Mouse (Mus musculus) forebrain, embryonic 14.5 days (tissue): Measurements from ENCODE around the gene Pbx2. TPM values are rescaled to one million over a fixed set of nuclear protein-coding genes. Genes with fewer than 3 reads are reported as not detected.

Experiments
- ATAC-seq: fragments of 200-750 bp; cut with Nextera tagmentation; 2 replicates; pipeline ENCODE4 v1.8.0; 2017; ENCODE audit warnings: mild to moderate bottlenecking, moderate library complexity
- DNase-seq: peaks from one replicate; pipeline ENCODE4 v3.0.0-alpha.2; 2015; ENCODE audit warnings: low spot score
- H3K27ac ChIP-seq: fragments of 300-500 bp; sonication (generic); 2 replicates; pipeline ENCODE4 v1.5.1; 2014; ENCODE audit warnings: low read depth, mild to moderate bottlenecking, control low read depth, low read length, moderate library complexity
- H3K27me3 ChIP-seq: fragments of 300-500 bp; sonication (generic); replicated peaks from 2 replicates; pipeline ENCODE4 v1.6.1; 2014; ENCODE audit warnings: low read length, control low read depth, mixed read lengths; ENCODE audit not compliant: control insufficient read depth, insufficient read depth
- H3K36me3 ChIP-seq: fragments of 300-500 bp; sonication (generic); 2 replicates; pipeline ENCODE4 v1.6.1; 2014; ENCODE audit warnings: low read length, control low read depth; ENCODE audit not compliant: control insufficient read depth, insufficient read depth
- H3K4me1 ChIP-seq: fragments of 300-500 bp; sonication (generic); 2 replicates; pipeline ENCODE4 v1.6.1; 2014; ENCODE audit warnings: antibody characterized with exemption, low read length, control low read depth; ENCODE audit not compliant: control insufficient read depth, insufficient read depth
- H3K4me2 ChIP-seq: fragments of 300-500 bp; sonication (generic); 2 replicates; pipeline ENCODE4 v1.6.1; 2014; ENCODE audit warnings: mild to moderate bottlenecking, control low read depth, low read length
- H3K4me3 ChIP-seq: fragments of 300-500 bp; sonication (generic); 2 replicates; pipeline ENCODE4 v1.5.1; 2014; ENCODE audit warnings: low read depth, low read length, control low read depth
- H3K9ac ChIP-seq: fragments of 300-500 bp; sonication (generic); 2 replicates; pipeline ENCODE4 v1.6.1; 2014; ENCODE audit warnings: mild to moderate bottlenecking, low read length, control low read depth, moderate library complexity
- H3K9me3 ChIP-seq: fragments of 300-500 bp; sonication (generic); replicated peaks from 2 replicates; pipeline ENCODE4 v1.6.1; 2016; ENCODE audit warnings: low read length, control low read depth, mixed read lengths; ENCODE audit not compliant: control insufficient read depth
- WGBS: fragments of 180-500 bp; shearing (Covaris S2); extraction: QIAGEN DNeasy Blood & Tissue Kit; methylation state at CpG from one replicate; pipeline ENCODE4 v1.1.7; 2014; 5-methylcytosine and 5-hydroxymethylcytosine counted together
- polyA plus RNA-seq: library from polyadenylated mRNA; unstranded; fragments of >200 nt; fragmentation: Nextera tagmentation; extraction: Ambion mirVana; gene quantifications from 2 replicates; pipeline ENCODE4 v1.2.1, GENCODE M21; 2014

Pbx2 gene
- polyA plus RNA-seq, 1 experiment from 2014 or later, result 9.6 TPM

- Histone ChIP-seq H3K4me3 (peak overlapping the region; percentile 86), H3K9ac (peak overlapping the region; percentile 99), H3K4me2 (peak overlapping the region; percentile 84), H3K4me1 (peaks cover 25% of the 10 kb centered on the region), H3K27ac (peak overlapping the region; percentile 98), H3K9me3 (no peaks in the 10 kb centered on the region), H3K36me3 (peaks cover 22% of the 10 kb centered on the region), H3K27me3 (no peaks in the 10 kb centered on the region)
- DNase-seq (peak; percentile 95), ATAC-seq (peak; percentile 44)
- WGBS, result 0% methylated on average over 27 of the region's 35 CpGs
Observed at GRCm38 (mm10) chr17:34591994-34592375, 919 bp downstream of the Pbx2 start.

- Histone ChIP-seq H3K4me1 (peaks cover 25% of the 10 kb centered on the region), H3K4me2 (peak overlapping the region; percentile 84), H3K27ac (peak overlapping the region; percentile 98), H3K9me3 (no peaks in the 10 kb centered on the region), H3K4me3 (peak overlapping the region; percentile 86), H3K27me3 (no peaks in the 10 kb centered on the region), H3K9ac (peak overlapping the region; percentile 99), H3K36me3 (peaks cover 22% of the 10 kb centered on the region)
- ATAC-seq, result peak; percentile 20
- 1% methylated on average over 29 of the region's 32 CpGs for WGBS
- peak; percentile 35 for DNase-seq
Observed at GRCm38 (mm10) chr17:34592581-34593549, 1.8 kb downstream of the Pbx2 start.

- DNase-seq, result peak; percentile 17
- Histone ChIP-seq H3K36me3 (peaks cover 22% of the 10 kb centered on the region), H3K27ac (peak overlapping the region; percentile 98), H3K4me1 (peaks cover 22% of the 10 kb centered on the region), H3K27me3 (no peaks in the 10 kb centered on the region), H3K4me3 (peak overlapping the region; percentile 86), H3K4me2 (peak overlapping the region; percentile 84), H3K9me3 (no peaks in the 10 kb centered on the region), H3K9ac (peak overlapping the region; percentile 99)
- 50% methylated on average over 33 of the region's 34 CpGs for WGBS
- no peak for ATAC-seq
Observed at GRCm38 (mm10) chr17:34593752-34594525, 2.9 kb downstream of the Pbx2 start.

- H3K36me3 ChIP-seq, result peaks cover 35% of the 10 kb centered on the region
- no peaks in the 10 kb centered on the region for H3K27me3 ChIP-seq
- 79% methylated on average over 8 of the region's 8 CpGs for WGBS
- no peak for ATAC-seq
- H3K9ac ChIP-seq, result no peak overlapping the region
- H3K27ac ChIP-seq, result no peak overlapping the region
- no peak for DNase-seq
- H3K9me3 ChIP-seq, result no peaks in the 10 kb centered on the region
- no peak overlapping the region for H3K4me3 ChIP-seq
- no peak overlapping the region for H3K4me2 ChIP-seq
- H3K4me1 ChIP-seq, result peaks cover 15% of the 10 kb centered on the region
Observed at GRCm38 (mm10) chr17:34596098-34596497, 5.0 kb downstream of the Pbx2 start.

GRCm38 (mm10) chr17:34597566-34598095 is 6.6 kb downstream of the Pbx2 start, which contains the start of gene Ager:
Gene Ager, plus strand, starts transcription at chr17:34597862.
- Histone ChIP-seq H3K9ac (no peak within 1 kb of the TSS), H3K4me1 (peaks cover 14% of the 10 kb centered on the region), H3K9me3 (no peaks in the 10 kb centered on the region), H3K4me2 (no peak within 1 kb of the TSS), H3K4me3 (no peak within 1 kb of the TSS), H3K27me3 (no peaks in the 10 kb centered on the region), H3K27ac (no peak within 1 kb of the TSS), H3K36me3 (peaks cover 46% of the 10 kb centered on the region)
- WGBS, result 25% methylated on average over 6 of the region's 6 CpGs
- ATAC-seq (no peak), DNase-seq (no peak)

- H3K27me3 ChIP-seq, result no peaks in the 10 kb centered on the region
- no peak for ATAC-seq
- no peak for DNase-seq
- H3K27ac ChIP-seq, result no peak overlapping the region
- no peaks in the 10 kb centered on the region for H3K9me3 ChIP-seq
- no peak overlapping the region for H3K4me3 ChIP-seq
- no peak overlapping the region for H3K4me2 ChIP-seq
- H3K4me1 ChIP-seq, result peaks cover 9% of the 10 kb centered on the region
- 70% methylated on average over 9 of the region's 9 CpGs for WGBS
- H3K36me3 ChIP-seq, result peaks cover 36% of the 10 kb centered on the region
- H3K9ac ChIP-seq, result no peak overlapping the region
Observed at GRCm38 (mm10) chr17:34599891-34600290, 8.8 kb downstream of the Pbx2 start.

GRCm38 (mm10) chr17:34601796-34602195 is 10.7 kb downstream of the Pbx2 start:
- Histone ChIP-seq H3K36me3 (peaks cover 24% of the 10 kb centered on the region), H3K4me3 (no peak overlapping the region), H3K4me1 (peaks cover 19% of the 10 kb centered on the region), H3K27ac (no peak overlapping the region), H3K27me3 (no peaks in the 10 kb centered on the region), H3K4me2 (peak overlapping the region; percentile 66; the same call in 1 of the 2 replicates), H3K9ac (no peak overlapping the region), H3K9me3 (no peaks in the 10 kb centered on the region)
- ATAC-seq (no peak), DNase-seq (no peak)
- 90% methylated on average over 12 of the region's 12 CpGs for WGBS

GRCm38 (mm10) chr17:34603375-34604060 is 12.5 kb downstream of the Pbx2 start, which contains the start of gene Rnf5:
Gene Rnf5, minus strand, starts transcription at chr17:34603690.
- peak; percentile 96 for ATAC-seq
- Histone ChIP-seq H3K27ac (peak within 1 kb of the TSS; percentile 85), H3K9ac (peak within 1 kb of the TSS; percentile 84), H3K4me3 (peak within 1 kb of the TSS; percentile 92), H3K9me3 (no peaks in the 10 kb centered on the region), H3K36me3 (peaks cover 26% of the 10 kb centered on the region), H3K27me3 (no peaks in the 10 kb centered on the region), H3K4me2 (peak within 1 kb of the TSS; percentile 77), H3K4me1 (peaks cover 23% of the 10 kb centered on the region)
- under 1% methylated on average over 30 of the region's 30 CpGs for WGBS
- DNase-seq, result peak; percentile 100
